Mouse (Mus musculus) left cerebral cortex, postnatal 4 days (tissue): ENCODE measurements around the gene Scn9a. TPM values are rescaled to one million over a fixed set of nuclear protein-coding genes. Genes with fewer than 3 reads are reported as not detected.

ENCODE experiments used
- DNase-seq: peaks from one replicate; pipeline ENCODE4 v3.0.0-alpha.2; 2022
- intact Hi-C: fragments of 180-260 bp; cut with DNase I; formaldehyde crosslinking; loops from one replicate; pipeline ENCODE4 v1.15.1; 2025
- total RNA-seq, 2 experiments: library from RNA; stranded (reverse); gene quantifications; 2 replicates each; pipeline ENCODE4 v1.2.3; 2021

Scn9a gene
- total RNA-seq, 2 experiments from 2014 or later: 12.9 to 14.9 TPM

DNA sequence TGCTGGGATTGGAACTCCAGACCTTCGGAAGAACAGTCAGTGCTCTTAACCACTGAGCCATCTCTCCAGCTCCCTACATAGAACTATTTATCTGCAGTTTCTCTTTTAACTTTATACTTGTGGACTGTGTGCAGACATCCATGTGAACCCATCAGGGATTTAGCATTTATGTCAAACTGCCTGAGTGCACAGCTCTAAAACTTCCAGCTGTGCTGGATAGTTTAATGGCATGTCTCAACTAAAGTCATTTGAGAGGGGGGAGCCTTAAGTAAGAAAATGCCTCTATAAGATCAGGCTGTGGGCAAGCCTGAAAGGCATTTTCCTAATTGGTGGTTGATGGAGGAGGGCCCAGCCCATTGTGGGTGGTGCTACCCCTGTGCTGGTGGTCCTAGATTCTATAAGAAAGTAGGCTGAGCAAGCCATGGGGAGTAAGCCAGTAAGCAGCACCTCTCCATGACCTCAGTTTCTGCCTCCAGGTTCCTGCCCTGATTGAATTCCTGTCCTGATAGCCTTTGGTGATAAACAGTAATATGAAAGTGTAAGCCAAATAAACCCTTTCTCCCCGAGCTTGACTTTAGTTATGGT lies 169.8 kb downstream of the Scn9a start:
- intact Hi-C loops: no loop called here
- no peak for DNase-seq

DNA sequence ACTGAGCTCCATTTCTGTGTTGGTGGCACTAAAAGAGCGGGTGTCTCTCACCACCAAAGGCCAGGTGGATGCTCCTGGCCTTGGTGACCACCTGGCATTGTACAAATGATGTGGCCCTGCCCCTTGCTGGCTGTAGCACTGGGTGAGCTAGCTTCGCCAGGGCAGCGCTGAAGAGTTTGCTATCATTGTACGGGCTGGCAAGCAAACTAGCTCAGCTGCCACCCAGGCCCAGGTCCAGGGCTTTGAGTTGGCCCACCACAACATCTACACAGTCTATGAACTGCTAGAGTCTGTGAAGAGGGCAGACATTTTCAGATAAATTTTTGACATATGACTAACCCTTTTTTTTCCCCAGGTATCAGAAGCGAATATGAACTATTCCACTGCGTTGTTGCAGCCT lies 170.8 kb downstream of the Scn9a start:
- peak; percentile 3 for DNase-seq
- intact Hi-C loops: no loop called here

DNA sequence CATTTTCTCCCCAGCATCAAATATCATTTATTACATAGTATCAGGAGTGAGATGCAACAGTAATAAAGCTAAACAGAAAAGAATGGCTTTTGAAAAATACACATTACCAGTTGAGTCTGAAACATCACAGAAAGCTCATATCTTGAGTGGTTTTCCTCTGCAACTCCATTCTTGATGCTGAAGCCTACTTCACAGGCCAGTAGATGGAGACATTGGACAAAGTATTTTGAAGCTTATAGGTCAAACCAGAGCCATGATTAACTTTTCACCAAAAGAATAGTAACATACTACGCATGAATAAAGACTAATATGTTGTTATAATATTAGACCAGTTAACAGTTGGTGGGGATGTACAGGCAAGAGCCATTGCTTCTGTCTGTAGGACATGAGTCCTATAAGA lies 172.3 kb downstream of the Scn9a start:
- DNase-seq: no peak
- intact Hi-C loops: no loop called here

GRCm38 (mm10) chr2:66440711-66441110 lies 194.1 kb downstream of the Scn9a start, which contains the start of gene Scn1a:
Gene Scn1a (minus strand): TSS chr2:66440840.
- intact Hi-C loops: no loop called here
- no peak for DNase-seq

DNA sequence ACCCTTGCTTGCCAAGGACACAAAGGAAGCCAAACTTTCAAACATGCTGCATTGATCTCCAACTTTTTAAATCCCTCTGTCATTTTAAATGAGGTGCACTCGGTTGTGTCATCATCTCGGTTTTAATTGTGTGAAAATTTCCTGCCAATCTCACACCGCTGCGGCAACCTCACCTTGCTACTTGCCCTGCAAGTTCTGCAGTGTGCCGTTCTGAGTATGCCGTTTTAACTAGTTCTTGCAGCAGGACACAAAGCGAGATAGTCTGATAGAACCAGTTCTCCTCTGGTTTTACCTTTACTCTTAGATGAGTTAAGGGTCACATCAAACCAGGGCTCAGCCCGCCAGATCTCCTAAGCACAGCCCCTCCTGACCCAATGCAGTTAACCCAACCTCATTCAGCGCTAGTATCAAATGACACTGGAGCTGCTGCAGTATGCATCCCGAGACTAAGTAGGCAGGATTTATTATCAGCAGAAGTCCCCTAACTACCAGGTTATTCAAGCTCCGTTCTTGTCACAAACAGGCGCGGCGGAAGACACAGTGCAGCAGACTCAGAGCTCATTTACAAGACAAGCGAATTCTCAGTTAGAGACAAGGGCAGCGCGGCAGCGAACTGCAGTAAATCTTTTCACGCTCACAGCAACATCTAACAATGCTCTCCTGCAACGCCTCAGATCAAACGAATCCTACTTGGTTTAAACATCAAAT lies 194.8 kb downstream of the Scn9a start:
- DNase-seq: peak; percentile 2
- intact Hi-C loops: no loop called here

DNA sequence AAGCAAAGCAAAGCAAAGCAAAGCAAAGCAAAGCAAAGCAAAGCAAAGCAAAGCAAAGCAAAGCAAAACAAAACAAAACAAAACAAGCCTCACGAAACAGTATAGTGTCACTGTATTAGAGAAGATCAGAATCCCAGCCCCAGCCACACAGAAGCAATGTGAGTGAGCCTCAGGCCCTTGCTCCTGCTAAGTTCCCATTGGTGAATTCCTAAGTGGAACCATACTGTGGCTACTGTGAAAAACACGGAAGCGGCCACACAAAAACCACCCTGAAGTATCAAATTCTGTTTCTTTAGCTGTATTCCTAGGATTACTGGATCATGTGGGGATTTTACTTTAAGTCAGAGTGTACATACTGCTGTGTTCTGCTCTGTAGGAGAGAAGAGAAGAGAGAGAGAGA lies 198.5 kb downstream of the Scn9a start:
- DNase-seq: no peak
- intact Hi-C loops: no loop called here

Other genes starting within 250 kb of the Scn9a start
- gene Scn1a, start 194.1 kb downstream of the Scn9a start, total RNA-seq: 10 to 100 TPM; 30.8 to 34.3 TPM
- gene Scn7a, start 150.0 kb upstream of the Scn9a start, total RNA-seq: under 1 TPM; 0.16 to 0.24 TPM